Mouse (Mus musculus) gastrocnemius, postnatal 25 days (tissue): ENCODE results near the gene Tspan4. TPM values are rescaled to one million over a fixed set of nuclear protein-coding genes. Genes with fewer than 3 reads are reported as not detected.

Experiments used
- DNase-seq: peaks from one replicate; pipeline ENCODE4 v3.0.0; 2022
- total RNA-seq, 2 experiments: library from RNA; stranded (reverse); gene quantifications; 1 replicate in 1 of 2; 2 replicates in 1 of 2; pipeline ENCODE4 v1.2.3; 2021

Tspan4 gene
- total RNA-seq, 2 experiments from 2014 or later, result 5.6 to 16.5 TPM

DNA sequence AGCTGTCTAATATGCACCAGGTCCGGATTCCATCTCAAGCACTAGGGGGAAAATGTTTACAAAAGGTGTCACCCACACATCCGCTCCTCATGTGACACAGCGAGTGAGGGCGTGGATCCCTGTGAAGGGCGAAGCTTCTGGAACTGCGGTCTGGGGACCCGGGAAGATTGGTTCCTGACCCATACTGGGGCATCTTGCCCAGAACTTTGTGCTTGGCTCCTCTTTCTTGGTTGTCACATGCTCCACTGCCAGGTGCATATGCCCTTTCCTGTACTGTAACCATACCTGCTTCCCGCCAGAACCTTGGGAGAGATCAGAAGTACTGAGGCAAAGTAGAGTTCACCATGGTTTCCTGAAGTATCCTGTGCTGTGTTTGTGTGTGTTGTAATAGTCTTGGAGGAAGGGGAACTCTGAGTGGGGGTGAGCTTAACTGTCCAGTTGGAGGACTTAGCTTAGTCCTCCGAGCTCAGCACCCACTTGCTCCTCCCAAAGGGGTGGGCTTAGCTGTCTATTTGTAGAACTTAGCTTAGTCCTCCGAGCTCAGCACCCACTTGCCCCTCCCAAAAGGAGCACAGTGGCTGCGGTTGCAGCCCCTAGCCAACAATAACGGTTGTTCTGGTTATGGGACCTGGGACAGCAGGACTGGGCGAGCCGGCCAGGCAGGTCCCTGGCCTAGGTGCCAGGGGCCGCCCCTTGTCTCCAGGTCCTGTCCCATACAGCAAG, 14.5 kb upstream of the Tspan4 start, which contains the start of gene Cracr2b:
Gene Cracr2b (plus strand): TSS at position 704 of the 723 bp plus-strand sequence.
- no peak for DNase-seq

DNA sequence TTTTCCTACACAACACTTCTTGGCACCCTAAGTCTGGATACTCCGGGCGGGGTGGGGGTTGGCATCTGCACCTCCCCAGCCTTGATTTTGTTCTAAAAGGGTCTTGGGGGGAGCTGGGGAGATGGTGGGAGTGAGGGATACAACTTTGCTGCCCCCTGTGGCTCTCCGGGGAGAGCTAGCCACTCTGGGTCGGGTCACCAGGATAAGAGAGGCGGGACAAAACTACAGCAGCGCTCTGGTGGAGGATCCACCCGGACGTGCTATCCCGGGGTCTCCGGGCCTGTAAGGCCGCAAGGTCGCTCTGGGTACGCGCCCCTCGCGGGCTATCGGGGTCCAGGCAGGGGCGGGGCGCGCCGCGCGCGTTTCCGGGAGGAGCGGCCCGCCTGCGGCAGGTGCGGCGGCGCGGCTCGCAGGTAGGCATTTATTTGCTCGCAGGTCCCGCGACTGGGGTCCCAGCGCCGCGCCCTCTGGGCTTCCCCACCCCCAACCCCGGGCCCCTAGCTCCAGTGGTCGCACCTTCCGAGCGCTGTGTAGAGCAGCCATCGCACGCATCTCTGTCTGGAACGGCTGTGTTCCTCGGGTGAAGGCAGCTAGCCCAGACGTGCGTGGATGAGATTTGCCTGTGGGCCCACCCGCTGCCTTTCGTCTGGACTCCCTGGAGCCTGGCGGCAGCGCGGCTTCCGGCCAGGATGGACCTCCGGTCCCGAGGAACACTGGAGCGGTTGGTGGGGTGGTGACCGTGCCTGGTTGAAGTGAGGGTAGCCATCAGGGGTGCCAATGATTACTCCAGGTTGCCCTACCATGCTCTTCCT, 13.3 kb upstream of the Tspan4 start:
- no peak for DNase-seq

DNA sequence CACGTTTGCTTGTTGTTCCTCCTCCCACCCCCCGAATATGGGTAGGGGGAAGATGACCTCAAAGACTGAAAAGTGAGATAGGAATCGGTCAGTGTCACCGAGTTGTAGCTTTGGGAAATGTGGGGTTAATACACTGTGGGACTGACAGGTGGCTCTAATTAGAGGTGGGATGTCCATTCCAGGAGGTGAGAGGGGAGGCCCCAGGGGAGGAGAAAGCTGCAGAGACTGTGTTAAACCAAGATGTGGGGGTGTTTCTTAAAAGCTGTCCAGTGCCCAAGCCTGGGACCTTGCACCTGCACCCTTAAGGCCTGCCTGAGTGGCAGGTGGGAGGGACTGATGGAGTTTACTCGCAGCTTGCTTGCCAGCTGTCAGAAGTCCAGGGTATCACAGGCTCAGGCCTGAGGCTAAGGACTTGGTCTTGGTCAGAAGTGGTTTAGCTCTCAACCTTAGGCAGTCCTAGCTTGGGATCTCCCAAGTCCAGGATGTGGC, 12.7 kb upstream of the Tspan4 start:
- no peak for DNase-seq

DNA sequence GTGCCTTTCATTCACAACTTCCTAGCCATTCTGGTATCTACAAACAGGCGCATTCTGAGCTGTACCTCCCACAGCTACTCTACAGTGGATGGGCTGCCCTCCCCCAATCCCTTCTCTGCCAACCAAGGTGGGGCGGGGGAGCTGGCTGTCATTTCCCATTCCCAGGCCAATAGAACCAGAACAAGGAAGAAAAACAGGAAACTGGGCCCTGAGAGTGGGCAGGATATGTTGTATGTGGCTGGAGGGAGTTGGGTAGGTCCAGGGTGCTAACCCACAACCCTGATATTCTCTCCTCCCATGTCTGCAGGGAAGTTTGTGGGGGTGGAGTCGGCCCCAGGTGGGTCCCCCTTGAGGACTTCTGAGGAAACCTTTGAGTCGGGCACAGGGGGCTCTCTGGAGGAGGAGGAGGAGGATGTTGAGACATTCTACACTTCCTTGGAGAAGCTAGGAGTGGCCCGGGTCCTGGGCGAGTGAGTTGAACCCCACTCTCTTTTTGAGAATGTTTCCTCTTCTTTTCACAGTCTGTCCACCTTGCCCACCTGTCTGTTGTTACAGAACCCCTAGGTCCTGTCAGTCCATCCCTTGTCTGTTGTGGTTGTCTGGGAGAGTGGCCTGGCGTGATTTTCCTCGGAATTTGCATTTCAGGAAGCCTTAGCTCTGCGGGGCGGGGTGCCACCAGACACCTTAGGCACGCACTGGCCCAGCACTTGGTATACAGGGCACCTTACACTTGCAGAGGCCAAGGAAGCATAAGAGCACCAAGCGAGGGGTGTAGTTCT, 11.0 kb upstream of the Tspan4 start:
- DNase-seq, result peak; percentile 74

DNA sequence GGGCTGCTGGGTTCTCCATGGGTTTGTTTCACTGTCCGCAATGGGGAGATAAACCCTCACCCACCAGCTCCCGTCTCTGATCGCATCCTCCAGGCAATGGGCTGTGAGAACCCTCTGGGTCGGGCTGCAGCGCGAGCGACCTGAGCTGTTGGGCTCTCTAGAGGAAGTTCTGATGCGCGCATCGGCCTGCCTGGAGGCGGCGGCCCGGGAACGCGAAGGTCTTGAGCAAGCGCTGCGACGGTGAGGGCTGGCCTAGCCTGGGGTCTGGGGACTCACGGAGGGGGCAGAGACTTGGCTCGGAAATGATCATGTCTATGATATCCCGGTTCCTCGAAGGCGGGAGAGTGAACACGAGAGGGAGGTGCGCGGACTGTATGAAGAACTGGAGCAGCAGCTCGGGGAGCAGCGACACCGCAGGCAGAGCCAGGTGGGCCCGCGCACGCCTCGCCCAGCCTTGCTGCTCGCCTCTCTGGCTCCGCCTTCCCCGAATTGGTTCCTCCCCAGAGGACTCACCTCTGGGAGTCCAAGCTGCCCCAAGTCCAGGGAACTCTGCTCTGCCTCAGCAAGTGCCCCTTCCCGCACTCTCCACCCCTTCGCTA, 10.3 kb upstream of the Tspan4 start:
- DNase-seq, result no peak

DNA sequence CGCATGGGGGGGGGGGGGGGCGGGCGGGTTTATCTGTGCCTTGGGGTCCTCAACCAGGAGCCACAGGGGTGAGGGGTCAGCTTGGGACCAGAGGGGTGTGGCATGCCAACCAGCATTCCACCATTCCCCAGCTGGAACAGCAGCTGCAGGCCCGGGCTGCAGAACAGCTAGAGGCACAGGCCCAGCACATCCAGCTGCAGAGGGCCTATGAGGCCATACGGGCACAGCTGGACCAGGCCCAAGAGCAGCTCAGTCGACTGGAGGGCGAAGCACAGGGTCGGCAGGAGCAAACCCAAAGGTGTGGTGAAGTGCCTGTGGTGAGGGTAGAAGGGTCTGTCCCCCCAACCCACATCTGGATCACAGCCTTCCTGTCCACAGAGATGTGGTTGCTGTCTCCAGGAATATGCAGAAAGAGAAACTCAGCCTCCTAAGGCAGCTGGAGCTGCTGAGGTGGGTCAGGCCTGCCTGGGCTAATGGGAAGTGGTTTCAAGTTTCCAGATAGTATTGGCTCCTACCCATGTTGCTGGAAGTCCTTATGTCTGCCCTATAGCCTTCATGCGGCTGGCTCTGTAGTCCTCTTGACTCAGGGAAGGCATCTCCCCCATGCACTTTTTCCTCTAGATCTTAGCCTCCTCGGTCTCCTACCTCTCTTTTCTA, 9.5 kb upstream of the Tspan4 start:
- no peak for DNase-seq

DNA sequence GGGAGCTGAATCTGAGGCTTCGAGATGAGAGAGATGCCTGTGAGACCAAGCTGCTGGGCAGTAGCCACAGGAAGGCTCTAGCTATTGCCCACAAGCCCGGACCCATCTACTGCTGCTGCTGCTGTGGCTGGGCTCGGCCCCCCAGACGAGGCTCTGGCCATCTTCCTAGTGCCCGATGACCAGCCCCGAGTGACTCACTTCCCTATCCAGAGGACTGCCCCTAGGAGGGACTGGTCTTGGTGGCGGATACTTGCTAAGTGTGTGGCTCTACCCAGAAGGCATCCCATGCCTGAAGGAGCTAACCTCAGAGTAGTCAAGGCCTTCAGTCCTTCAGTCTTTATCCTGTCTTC, 9.0 kb upstream of the Tspan4 start:
- peak; percentile 51 for DNase-seq

DNA sequence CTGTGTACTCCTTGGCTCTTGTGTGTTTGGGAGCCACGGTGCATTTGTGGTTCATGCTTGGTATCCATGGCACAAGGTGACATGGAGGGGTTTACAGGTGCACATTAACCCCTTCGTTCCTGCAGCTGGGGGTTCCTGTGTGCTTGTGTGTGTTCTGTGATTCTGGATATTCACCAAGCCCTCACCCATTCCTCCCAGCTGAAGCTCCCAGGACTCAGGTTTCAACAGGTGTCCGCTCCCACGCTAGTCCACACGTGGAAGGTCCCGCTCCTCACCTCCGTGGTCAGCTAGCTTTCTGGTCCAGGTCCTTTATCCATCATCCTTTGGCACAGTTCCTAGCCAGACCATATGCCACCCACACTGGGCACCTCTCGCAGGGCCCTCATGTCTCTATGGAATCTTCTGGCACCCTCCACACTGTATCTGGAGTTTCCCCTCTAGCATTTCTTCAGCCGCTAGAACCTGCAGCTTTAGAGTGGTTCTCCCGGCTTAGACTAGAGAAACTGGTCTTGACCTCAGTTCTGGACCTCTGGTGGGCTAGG, 8.4 kb upstream of the Tspan4 start:
- DNase-seq, result no peak

DNA sequence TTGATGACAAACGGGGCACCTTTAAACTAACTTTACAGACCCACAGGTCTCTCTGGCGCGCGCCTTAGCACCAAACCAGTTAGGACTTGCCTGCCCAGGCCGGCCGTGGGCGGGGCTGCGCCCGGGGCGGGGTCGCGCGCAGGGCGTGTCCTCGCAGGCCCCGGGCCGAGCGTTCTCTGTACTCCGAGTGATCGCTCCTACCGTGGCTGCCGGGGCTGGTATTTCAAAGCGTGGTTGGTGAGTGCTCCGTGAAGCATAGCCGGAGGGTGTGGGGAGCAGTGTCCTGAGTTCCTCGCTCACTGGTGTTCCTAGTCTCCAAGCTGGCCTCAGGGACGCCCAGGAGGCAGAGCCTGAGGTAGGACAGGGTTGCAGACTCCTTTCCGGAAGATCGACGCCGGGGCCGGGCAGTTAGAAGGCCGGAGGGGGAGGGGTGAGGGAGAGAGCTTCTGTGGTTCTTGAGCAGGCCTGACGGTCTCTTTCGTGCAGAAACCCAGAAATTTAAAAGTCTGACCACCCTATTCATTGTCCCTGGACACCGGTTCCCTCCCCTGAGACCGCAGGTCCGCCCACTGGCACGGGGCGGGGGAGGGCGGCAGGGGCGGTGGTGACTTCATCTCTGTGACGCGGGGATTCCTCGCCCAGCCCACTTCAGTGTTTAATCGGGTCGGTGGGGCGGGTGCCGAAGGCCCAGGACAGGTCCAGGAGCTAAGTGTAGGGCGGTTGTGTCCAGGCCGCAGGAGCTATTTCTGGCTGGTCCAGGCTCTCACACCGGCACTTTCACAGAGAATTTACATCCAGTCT, 7.6 kb upstream of the Tspan4 start, which contains the start of gene Cd151:
Gene Cd151 (plus strand): TSS at position 163 of the 801 bp plus-strand sequence.
- DNase-seq, result peak; percentile 92

DNA sequence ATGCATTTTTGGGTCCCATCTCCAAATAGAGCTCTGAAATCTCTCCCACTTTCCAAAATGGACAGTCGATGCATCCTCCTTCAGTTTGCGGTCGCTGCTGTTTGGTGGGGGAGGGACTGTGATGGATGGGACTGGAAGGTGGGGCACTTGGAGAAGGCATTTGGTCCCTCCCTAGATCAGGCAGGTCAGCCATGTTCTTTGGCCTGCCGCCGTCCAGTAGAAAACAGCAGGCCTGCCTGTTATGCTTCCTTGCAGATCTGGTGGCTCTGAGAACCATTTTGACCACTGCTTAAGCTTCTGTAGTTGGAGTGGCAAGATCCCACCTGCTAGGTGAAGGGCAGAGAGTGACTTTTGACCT, 6.9 kb upstream of the Tspan4 start:
- DNase-seq, result no peak

DNA sequence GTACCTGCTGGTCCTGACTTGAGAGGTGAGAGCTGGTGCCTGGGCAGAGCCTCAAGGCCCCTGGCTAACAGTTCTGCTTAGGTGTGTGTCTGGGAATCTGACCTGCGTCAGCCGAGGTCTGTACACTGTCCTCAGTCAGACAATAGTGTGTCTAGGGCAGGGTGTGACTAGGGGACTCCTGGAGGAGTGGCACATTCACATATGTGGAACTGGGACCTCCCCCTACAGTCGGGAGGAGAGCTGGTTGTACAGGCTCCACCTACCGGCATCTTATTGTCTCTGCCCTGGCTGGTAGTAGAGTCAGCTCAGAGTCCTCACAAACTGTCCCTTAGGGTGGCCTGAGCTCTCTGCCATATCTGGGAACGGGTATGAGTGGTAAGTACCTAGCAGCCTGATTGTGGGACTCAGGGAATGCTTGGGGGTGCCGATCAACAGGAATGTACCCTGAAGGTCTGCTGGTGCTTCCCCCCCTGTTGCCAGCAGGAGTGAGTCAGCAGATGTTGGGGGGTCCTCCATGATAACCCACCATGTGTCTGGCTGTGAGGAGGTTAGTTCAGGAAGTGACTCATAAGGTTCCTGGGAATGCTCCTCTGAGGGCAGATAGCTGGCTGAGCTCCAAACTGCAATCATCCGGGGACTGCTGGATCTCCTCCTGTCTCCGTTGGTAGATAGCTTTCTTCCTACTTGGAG, 6.4 kb upstream of the Tspan4 start:
- DNase-seq, result no peak

DNA sequence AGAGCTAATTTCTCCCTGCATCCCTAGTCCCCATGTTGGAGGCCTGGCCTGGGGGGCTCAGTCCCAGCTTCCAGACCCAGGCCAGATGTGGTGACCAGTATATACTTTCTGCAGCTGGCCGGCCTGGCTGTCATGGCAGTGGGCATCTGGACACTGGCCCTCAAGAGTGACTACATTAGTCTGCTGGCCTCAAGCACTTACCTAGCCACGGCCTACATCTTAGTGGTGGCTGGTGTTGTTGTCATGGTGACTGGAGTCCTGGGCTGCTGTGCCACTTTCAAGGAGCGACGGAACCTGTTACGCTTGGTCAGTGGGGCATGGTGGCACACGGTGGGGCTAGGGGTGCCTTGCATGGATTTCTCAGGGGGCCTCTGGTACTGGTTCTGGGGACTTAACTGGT, 5.7 kb upstream of the Tspan4 start:
- DNase-seq, result no peak

DNA sequence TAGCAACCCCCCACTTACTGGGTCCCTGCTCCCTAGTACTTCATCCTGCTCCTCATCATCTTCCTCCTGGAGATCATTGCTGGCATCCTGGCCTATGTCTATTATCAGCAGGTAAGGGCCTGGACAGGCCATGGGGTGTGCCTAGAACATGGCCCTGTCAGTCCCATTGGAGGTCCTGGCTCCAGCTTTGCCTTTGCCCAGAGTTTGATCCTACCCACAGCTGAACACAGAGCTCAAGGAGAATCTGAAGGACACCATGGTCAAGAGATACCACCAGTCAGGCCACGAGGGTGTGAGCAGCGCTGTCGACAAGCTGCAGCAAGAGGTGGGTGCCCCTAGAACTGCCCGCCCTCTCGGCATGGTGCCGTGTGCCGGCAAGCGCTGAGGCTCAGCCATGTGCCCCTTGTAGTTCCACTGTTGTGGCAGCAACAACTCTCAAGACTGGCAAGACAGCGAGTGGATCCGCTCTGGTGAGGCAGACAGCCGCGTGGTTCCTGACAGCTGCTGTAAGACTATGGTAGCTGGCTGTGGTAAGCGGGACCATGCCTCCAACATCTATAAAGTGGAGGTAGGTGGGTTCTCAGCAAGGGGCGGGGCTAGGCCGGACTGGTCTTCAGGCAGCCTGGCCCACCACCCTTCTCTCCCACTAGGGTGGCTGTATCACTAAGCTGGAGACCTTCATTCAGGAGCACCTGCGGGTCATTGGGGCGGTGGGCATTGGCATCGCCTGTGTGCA, 5.0 kb upstream of the Tspan4 start:
- no peak for DNase-seq

DNA sequence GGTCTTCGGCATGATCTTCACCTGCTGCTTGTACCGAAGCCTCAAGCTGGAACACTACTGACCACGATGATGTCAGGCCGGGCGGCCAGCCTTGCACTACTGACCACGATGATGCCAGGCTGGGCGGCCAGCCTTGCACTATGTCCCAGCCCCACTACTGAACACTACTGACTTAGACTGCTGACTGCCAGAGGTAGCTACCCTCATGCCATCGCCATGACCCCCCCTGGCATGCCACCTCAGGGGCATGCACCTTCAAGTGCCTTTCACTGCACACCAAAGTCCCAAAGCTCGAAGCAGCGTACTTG, 4.4 kb upstream of the Tspan4 start:
- DNase-seq, result no peak

DNA sequence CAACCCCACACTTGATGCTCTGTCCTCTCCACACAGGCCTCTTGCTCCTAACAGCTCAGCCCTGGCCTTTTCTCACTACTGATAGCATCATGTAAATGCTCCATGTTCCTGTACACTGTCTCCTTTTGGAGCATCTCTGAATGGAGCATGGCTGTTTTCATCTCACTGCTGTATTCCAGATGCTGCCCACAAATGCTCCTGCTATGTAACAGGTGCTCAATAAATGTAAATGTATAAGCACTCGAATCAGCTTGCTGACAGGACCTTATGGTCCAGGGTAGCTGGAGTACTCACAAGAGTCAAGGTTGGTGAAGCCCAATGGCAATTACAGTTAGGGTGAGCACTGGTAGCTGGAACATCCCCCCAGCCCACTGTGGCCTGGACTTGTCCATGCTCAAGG, 3.8 kb upstream of the Tspan4 start:
- no peak for DNase-seq

DNA sequence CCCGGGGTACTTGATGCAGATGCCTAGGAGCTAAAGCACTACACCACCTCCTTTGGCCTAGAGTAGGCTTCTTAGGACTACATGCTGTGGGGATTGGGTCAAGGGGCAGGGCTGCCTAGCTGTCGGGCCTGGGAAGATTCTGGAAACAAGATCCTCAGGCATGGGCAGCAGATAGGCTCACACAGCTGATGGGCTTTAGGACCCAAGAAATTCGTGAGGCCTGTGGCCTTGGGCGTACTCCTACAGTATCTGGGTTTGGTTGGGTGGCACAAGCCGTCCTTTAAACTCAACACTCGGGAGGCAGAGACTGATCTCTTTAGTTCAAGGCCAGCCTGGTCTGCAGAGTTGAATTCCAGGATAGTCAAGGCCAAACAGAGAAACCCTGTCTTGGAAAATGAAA, 2.8 kb upstream of the Tspan4 start:
- DNase-seq, result no peak

DNA sequence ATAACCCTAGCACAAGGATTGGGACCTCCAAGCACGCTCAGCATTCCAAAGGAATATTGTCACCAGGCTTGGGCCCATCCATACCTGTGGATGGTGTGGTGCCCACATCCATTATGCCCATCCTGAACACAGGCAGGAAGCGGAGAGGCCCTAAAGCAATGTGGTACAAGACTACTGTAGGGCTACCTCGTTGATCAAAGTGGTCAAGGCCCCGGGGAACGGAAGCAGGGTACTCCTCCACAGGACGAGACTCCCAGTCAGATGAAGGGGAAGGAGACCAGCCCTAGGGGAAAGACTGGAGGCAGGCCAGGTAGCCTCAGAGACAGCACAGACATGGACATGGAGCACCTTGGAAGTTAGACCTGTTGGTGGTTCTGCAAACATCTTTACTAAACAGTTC, 2.3 kb upstream of the Tspan4 start:
- no peak for DNase-seq

DNA sequence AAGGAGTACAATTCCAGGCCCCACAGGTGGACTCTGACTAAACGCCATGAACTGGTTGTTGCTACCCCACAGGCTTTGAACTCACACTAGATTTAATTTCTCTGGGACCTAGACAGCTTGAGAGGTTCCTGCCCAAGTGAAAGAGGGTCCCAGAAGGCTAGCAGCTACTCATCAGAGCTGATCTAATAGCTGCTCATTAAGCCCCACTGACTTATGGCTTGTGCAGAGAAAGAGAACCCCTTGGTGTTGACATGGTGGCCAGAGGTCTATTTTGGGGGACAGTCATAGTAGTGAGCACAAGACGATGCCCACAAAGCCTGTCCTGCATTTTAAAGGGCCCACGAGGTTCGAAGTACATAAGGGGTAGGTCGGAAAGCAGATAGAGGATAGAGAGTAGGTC, 880 bp upstream of the Tspan4 start:
- DNase-seq, result no peak

DNA sequence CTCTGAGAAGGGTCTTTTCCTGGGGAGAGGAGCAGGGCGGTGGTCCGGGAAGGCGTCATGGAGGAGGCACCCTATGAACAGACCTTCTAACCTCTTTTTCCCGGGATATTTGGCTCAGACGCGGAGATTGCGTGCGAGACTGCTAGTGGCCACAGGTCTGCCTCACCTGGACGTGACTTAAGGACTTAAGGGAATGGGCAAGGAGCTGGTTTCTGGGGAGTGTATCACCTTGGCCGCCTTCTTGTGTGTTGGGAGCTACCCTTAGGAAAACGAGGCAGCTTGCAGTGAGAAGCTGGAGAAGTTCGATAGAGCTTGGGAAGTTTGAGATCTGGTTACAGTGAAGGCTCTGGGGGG, 742 bp downstream of the Tspan4 start:
- no peak for DNase-seq
